18 mouse cellular contexts compared by ENCODE assay signal in the genomic region with DNA sequence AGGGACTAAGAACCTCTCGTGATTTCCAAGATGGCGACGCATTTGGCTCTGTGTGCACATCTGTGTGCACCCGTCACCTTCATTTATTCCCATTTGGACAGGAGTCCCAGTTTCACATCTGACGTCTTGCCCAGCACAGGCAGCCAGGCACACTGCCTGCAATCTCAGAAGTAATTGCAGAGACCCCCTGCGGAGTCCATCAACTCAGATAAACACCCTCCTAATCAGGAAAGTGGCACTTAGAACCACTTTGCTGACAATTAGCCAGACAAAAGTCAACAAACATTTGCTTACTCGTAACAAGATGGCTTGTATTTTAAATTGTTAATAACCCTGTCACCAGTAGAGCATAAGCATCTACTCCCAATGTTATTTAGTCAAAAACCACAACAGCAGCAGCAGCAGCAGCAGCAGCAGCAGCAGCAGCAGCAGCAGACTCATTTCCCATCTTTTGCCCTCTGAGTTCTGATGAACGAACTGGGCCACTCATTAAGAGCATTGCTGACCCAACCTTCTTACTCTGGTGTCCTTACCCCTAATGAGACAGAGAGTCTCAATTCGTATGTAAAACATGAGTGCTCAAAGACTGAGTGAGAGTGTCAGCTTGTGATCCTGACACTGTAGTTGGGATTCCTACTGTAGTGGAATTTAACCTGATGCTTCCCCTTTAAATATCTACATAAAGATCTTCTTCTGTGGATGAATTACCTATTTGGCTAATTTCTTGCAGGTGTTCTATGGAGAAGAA. TPM values are rescaled to one million over a fixed set of nuclear protein-coding genes. Genes with fewer than 3 reads are reported as not detected.
A peak's percentile ranks its signal among the peaks of the same experiment; 100 is the strongest.
DNase-seq lines count a peak whose midpoint lies in the region; ATAC-seq and TF ChIP-seq lines count a peak whose summit lies in the region.
"Had no signal": no experiment of that assay in that cellular context is flagged by ENCODE, and none has a peak within 500 bp of the region (broad histone marks: within the 10 kb centered on the region; RNA-seq: fewer than 3 reads in every experiment).

No protein-coding gene starts in this region.

- intact Hi-C loops in left cerebral cortex, adult 2 months (cut with DNase I) = loop anchor here (5.0 to 10.0 kb wide), 5 partner anchors 95 to 1507 kb away; partner anchors contain the start of genes Ccnyl1 and Klf7
- intact Hi-C loops in heart, postnatal 36 days (cut with DNase I) = loop anchor here (5.0 kb wide), 2 partner anchors 285 to 1045 kb away; no protein-coding TSS in a partner anchor

- no peak overlapping the region for H3K4me3 ChIP-seq in layer of hippocampus, adult 2 months
- H3K4me3 ChIP-seq in forebrain, postnatal 0 days (ENCODE audit: low read depth, low read length) = no peak overlapping the region
- no peak overlapping the region for H3K4me3 ChIP-seq in neural tube, embryonic 13.5 days
- H3K4me3 ChIP-seq in left cerebral cortex, adult 2 months = no peak overlapping the region
- H3K4me3 ChIP-seq: limb, embryonic 10.5 days had no signal

- 24% methylated on average over 9 of the region's 9 CpGs for WGBS in forebrain, postnatal 0 days
- WGBS in neural tube, embryonic 13.5 days = 32% methylated on average over 9 of the region's 9 CpGs

- H3K27ac ChIP-seq in layer of hippocampus, adult 2 months = 0 out of 2 replicates have a peak overlapping the region, but pooled peaks have one; percentile 55
- H3K27ac ChIP-seq in forebrain, postnatal 0 days (ENCODE audit: low read depth, low read length) = no peak overlapping the region
- no peak overlapping the region for H3K27ac ChIP-seq in neural tube, embryonic 13.5 days (replicated peaks)
- H3K27ac ChIP-seq in left cerebral cortex, adult 2 months = no peak overlapping the region
- H3K27ac ChIP-seq: limb, embryonic 10.5 days had no signal

- no peak overlapping the region for H3K9ac ChIP-seq in forebrain, postnatal 0 days
- H3K9ac ChIP-seq in neural tube, embryonic 13.5 days = peak overlapping the region; percentile 1; the same call in 1 of the 2 replicates
- H3K9ac ChIP-seq: liver, postnatal 0 days had no signal

- H3K9me3 ChIP-seq in forebrain, postnatal 0 days (ENCODE audit: low read length) = no peaks in the 10 kb centered on the region
- H3K9me3 ChIP-seq in neural tube, embryonic 13.5 days = no peaks in the 10 kb centered on the region
- H3K9me3 ChIP-seq: limb, embryonic 10.5 days had no signal

- no peaks in the 10 kb centered on the region for H3K36me3 ChIP-seq in forebrain, postnatal 0 days (ENCODE audit: insufficient read depth)
- H3K36me3 ChIP-seq in neural tube, embryonic 13.5 days = no peaks in the 10 kb centered on the region
- H3K36me3 ChIP-seq: limb, embryonic 10.5 days had no signal

- H3K4me1 ChIP-seq in forebrain, postnatal 0 days (ENCODE audit: insufficient read depth) = peaks cover 9% of the 10 kb centered on the region; the same call in 1 of the 2 replicates
- peaks cover 19% of the 10 kb centered on the region for H3K4me1 ChIP-seq in neural tube, embryonic 13.5 days (replicated peaks)

- H3K4me2 ChIP-seq in forebrain, postnatal 0 days (ENCODE audit: low read depth) = peak overlapping the region; percentile 51; the same call in 1 of the 2 replicates
- peak overlapping the region; percentile 43 for H3K4me2 ChIP-seq in neural tube, embryonic 13.5 days

- H3K27me3 ChIP-seq in forebrain, postnatal 0 days (ENCODE audit: insufficient read depth, low read length) = no peaks in the 10 kb centered on the region
- no peaks in the 10 kb centered on the region; the same call in 1 of the 2 replicates for H3K27me3 ChIP-seq in neural tube, embryonic 13.5 days

- 0 out of 2 replicates have a peak, but pooled peaks have one; percentile 7 for ATAC-seq in forebrain, postnatal 0 days
- ATAC-seq in neural tube, embryonic 13.5 days (ENCODE audit: low read depth) = peak; percentile 38; the same call in 1 of the 2 replicates
- ATAC-seq: liver, postnatal 0 days had no signal

- DNase-seq in layer of hippocampus, adult 2 months (ENCODE audit: low spot score in 2 of 2) = no peak
- no peak for DNase-seq in layer of hippocampus, postnatal 25 days (ENCODE audit: extremely low spot score in 1 of 2, low spot score in 1 of 2)
- DNase-seq in ZHBTc4 (ENCODE audit: low read depth, low spot score) = peak; percentile 64
- DNase-seq in forebrain, postnatal 0 days = peak; percentile 9
- DNase-seq in gastrocnemius, adult 8-10 months (ENCODE audit: low spot score in 2 of 2) = no peak
- no peak for DNase-seq in left cerebral cortex, adult 2 months (ENCODE audit: extremely low spot score in 1 of 2, low spot score in 2 of 2)
- no peak for DNase-seq in heart, postnatal 36 days
- DNase-seq: cerebellum, adult 18-20 months; gastrocnemius, postnatal 36 days; heart, postnatal 10 days; kidney, adult 18-20 months; kidney, postnatal 4 days; liver, postnatal 0 days; right cerebral cortex, postnatal 14 days had no signal

- TF ChIP-seq CTCF in layer of hippocampus, adult 2 months (conservative IDR thresholded peaks at IDR 0.05) = no peak
- no peak for TF ChIP-seq CTCF in forebrain, postnatal 0 days (IDR thresholded peaks at IDR 0.05; ENCODE audit: low read depth)
- TF ChIP-seq CTCF in left cerebral cortex, adult 2 months (IDR thresholded peaks at IDR 0.05) = no peak

RNA-seq across cellular contexts. Expression of gene Dytn, which starts 19.4 kb away (rescaled TPM):
- total RNA-seq in layer of hippocampus, adult 2 months (2021) = not detected
- not detected for total RNA-seq in layer of hippocampus, postnatal 25 days (2021)
- total RNA-seq in forebrain, postnatal 0 days (2014; rRNA removed) = 0.08 TPM in 1 of 2 replicates, not detected in the other
- polyA plus RNA-seq in forebrain, postnatal 0 days (2015; fragmentation: Nextera tagmentation; extraction: Ambion mirVana) = not detected in 2 replicates
- 0.43 and 1.0 TPM in 2 replicates for polyA plus RNA-seq in neural tube, embryonic 13.5 days (2015; fragmentation: Nextera tagmentation; extraction: Ambion mirVana)
- total RNA-seq in gastrocnemius, adult 8-10 months (2022) = not detected
- under 1 TPM; 0.14 to 0.16 TPM for total RNA-seq in left cerebral cortex, adult 2 months (2021)
- not detected for total RNA-seq in heart, postnatal 36 days (2021)
- total RNA-seq: adrenal gland, postnatal 36 days; gastrocnemius, postnatal 36 days; heart, postnatal 10 days had no signal
- polyA plus RNA-seq: limb, embryonic 10.5 days; liver, postnatal 0 days had no signal

RNA-seq across cellular contexts. Expression of gene Gm39653, which starts 51.6 kb away (rescaled TPM):
- not detected for total RNA-seq in layer of hippocampus, adult 2 months (2021)
- total RNA-seq in layer of hippocampus, postnatal 25 days (2021) = not detected
- total RNA-seq in forebrain, postnatal 0 days (2014; rRNA removed) = not detected in 2 replicates
- not detected in 2 replicates for polyA plus RNA-seq in forebrain, postnatal 0 days (2015; fragmentation: Nextera tagmentation; extraction: Ambion mirVana)
- not detected in 2 replicates for polyA plus RNA-seq in neural tube, embryonic 13.5 days (2015; fragmentation: Nextera tagmentation; extraction: Ambion mirVana)
- total RNA-seq in gastrocnemius, adult 8-10 months (2022) = not detected
- under 1 TPM; 0.43 to 0.54 TPM for total RNA-seq in left cerebral cortex, adult 2 months (2021)
- not detected for total RNA-seq in heart, postnatal 36 days (2021)
- total RNA-seq: adrenal gland, postnatal 36 days; gastrocnemius, postnatal 36 days; heart, postnatal 10 days had no signal
- polyA plus RNA-seq: limb, embryonic 10.5 days; liver, postnatal 0 days; urinary bladder, adult 2 months had no signal

Comparison
In these comparisons a context has a peak if more than half of its experiments do, and no peak if none do; other contexts are left out.
1. DNase-seq: peak in ZHBTc4 (single experiment) and forebrain, postnatal 0 days (single experiment); none in layer of hippocampus, adult 2 months (0 of 2), layer of hippocampus, postnatal 25 days (0 of 2), gastrocnemius, adult 8-10 months (0 of 2), left cerebral cortex, adult 2 months (0 of 2) and heart, postnatal 36 days (0 of 2).